Mouse (Mus musculus) liver, adult 2 months (tissue): ENCODE results near the gene Prkca.

Source experiments
- CTCF ChIP-seq: fragments of 200-500 bp; IDR thresholded peaks from 2 replicates; pipeline ENCODE4 v1.5.1; 2011; ENCODE audit warnings: low read depth, low read length, control low read depth
- POLR2A ChIP-seq: fragments of 200-500 bp; IDR thresholded peaks from 2 replicates; pipeline ENCODE4 v1.6.1; 2011; ENCODE audit warnings: low read length, control low read depth; ENCODE audit not compliant: insufficient read depth; ENCODE audit errors: extremely low read depth

DNA sequence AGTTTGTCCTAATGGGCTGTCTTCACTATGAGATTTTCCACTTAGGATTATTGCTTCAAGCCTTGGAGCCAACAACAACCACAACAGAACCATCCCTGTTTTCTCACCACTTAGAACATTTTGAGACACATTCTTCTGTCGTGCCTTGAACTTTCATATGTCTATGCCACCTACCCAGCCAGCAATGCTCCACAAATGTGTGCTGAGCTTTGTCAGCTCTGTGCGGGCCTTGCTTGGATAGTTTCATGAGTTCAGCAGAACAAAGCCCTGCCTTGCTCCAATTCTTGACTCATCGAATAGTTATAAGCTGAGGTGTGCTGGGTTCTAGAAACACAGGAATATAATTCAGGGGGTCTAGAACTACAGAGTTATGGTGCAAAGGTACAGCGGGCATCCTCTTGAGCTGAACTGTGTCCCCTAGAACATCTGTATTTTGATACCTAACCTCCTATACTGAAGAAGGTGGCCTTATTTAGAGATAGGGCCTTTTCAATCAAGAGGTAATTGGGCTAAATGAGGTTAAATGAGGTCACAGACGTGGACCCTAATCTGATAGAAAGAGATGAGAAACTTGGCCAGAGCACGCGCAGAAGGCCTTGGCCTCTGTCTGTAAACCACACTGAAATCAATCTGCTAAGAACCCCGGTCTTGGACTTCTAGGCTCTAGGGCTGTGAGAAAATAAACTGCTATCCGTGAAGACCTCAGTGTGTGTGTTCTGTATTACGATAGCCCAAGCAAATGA lies 96.4 kb downstream of the Prkca start:
- TF ChIP-seq POLR2A (no peak), CTCF (no peak)
